Mouse (Mus musculus) embryonic fibroblast, embryonic 13.5 days (primary cell): ENCODE measurements around the gene March6. TPM values are rescaled to one million over a fixed set of nuclear protein-coding genes. Genes with fewer than 3 reads are reported as not detected.

Experiments used
- H3K27ac ChIP-seq: 2 replicates; pipeline ENCODE4 v1.5.1; 2012; ENCODE audit warnings: low read length, control low read depth, inconsistent platforms; ENCODE audit not compliant: insufficient read depth
- H3K4me1 ChIP-seq: 2 replicates; pipeline ENCODE4 v1.6.1; 2011; ENCODE audit warnings: low read length; ENCODE audit not compliant: control insufficient read depth, insufficient read depth
- H3K4me3 ChIP-seq: 2 replicates; pipeline ENCODE4 v1.5.1; 2011; ENCODE audit warnings: mild to moderate bottlenecking, control low read depth, low read length; ENCODE audit not compliant: insufficient read depth
- CTCF ChIP-seq: IDR thresholded peaks from 2 replicates; pipeline ENCODE4 v1.5.1; 2011; ENCODE audit warnings: mild to moderate bottlenecking, control low read depth, low read length, moderate library complexity, borderline replicate concordance; ENCODE audit not compliant: insufficient read depth
- POLR2A ChIP-seq: IDR thresholded peaks from 2 replicates; pipeline ENCODE4 v1.6.1; 2011; ENCODE audit warnings: low read depth, mild to moderate bottlenecking, control low read depth, low read length, moderate library complexity
- polyA plus RNA-seq: library from polyadenylated mRNA; stranded (reverse); fragments of >200 nt; gene quantifications from 2 replicates; pipeline ENCODE4 v1.2.4, GENCODE M21; 2011; ENCODE audit warnings: low read depth; ENCODE audit not compliant: missing spikeins, insufficient read length

The March6 gene
- polyA plus RNA-seq, 1 experiment = 42.7 TPM

DNA sequence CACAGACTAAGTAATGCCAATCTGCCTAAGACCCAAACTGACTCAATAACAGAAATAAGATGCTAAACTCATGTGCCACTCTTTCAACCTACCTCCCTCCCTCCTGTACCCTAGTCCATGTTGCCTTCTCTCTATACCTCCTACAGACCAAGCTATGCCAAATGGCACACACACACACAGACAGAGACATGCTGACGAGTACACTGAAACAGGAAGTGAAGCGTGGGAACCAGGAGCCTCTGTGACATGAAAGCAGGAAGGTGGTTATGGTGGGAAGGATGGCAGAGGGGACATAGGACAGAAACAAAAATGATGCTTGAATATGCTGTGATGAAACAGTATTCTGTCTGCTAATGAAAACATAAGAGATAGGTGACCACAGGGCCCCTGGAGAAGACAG, 70.3 kb downstream of the March6 start:
- H3K4me3 ChIP-seq = no peak overlapping the region
- H3K27ac ChIP-seq = no peak overlapping the region
- no peaks in the 10 kb centered on the region for H3K4me1 ChIP-seq
- TF ChIP-seq POLR2A (no peak), CTCF (no peak)

DNA sequence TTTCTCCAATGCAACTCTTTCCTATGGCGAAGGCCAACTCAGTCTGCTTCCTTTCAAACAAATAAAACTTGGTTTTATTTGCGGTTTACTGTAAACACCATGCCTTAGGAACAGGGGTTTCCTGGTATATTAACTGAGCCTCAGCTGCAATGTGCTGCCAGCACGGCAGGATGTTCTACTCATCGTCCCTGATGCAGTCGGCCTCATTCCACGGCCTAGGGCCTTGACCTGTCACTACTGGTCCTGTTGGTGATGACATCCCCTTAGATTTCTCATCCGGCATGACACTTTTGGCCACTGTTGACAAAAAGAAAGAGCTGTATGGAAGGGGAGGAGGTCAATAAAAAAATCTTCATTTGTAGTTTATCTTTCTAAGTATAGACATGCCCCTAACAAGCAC, 72.8 kb downstream of the March6 start:
- no peak overlapping the region for H3K27ac ChIP-seq
- no peak overlapping the region for H3K4me3 ChIP-seq
- no peaks in the 10 kb centered on the region for H3K4me1 ChIP-seq
- TF ChIP-seq CTCF (no peak), POLR2A (no peak)

DNA sequence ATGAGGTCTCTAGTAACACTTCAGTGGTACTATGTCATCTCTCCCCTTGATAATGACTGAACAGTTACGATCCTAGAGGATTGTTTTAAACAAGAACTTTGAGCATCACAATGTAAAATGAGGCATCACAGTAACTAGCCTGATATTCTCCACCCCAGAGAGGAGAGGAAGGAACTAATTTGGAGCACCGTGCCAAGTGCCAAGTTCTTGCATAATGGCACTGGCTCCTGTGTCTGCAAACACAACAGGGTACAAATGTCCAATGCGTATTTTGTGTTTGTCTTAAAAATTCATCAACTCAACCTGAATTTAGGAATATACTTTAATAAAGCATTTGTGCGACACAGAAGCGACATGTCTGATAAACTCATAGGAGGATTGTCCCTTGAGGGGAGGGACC, 74.5 kb downstream of the March6 start:
- no peak for TF ChIP-seq CTCF
- no peak for TF ChIP-seq POLR2A
- Histone ChIP-seq H3K27ac (no peak overlapping the region), H3K4me3 (no peak overlapping the region), H3K4me1 (peaks cover 3% of the 10 kb centered on the region; the same call in 1 of the 2 replicates)

DNA sequence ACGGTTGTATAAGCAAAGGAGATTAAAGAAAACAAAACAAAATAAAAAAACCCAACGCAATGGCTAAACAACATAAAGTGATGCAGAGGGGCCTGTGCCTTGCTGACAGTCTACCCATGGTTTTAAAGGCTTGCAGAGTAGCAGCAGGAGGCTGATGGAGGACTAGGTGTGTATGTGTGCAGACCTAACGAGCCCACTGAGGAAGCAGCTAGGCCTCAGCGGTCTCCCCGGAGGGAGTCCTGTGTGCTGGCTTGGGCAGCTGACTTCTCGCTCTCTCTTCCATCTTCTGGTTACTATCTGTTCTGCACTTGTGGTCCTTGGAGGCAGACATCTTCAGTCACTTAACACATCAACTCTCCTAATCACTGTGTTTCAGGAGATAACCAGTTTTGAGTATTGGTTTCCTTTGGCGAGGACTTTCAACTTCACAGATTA, 76.0 kb downstream of the March6 start:
- Histone ChIP-seq H3K4me1 (peaks cover 3% of the 10 kb centered on the region; the same call in 1 of the 2 replicates), H3K4me3 (no peak overlapping the region), H3K27ac (no peak overlapping the region)
- TF ChIP-seq CTCF = no peak
- TF ChIP-seq POLR2A = no peak

DNA sequence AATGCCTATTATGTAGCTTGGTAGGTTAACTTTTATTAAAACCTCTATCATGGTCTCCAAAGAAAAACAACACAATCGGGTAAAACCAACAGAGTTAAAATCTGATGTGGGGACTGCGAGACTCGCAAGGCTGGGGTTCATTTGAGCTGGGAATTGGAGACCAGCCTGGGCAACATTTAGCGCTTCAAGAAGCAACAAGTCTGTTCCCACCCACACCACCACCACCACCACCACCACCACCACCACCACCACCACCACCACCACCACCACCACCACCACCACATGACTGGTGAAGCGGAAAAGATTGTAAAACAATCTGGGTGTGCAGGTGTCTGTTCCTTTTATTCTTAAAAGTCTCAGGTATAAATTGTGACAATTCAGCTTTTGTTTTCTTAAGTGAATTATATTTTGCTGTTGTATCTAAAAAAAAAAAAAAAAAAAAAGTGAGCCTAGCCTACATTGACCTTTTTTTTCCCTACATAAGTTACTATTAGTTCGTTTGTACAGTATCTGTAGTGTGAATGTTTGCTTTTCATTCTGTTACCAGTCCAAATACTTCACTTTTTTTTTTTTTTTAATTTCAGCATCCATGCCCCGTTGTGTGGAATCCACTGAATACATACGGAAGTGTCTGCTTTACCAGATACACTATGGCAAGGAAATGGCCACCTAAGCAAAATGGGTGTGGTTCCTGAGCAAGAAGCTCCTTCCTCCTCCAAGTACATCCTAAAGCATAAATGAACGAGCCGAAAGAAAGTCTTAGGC, 76.6 kb downstream of the March6 start:
- Histone ChIP-seq H3K27ac (no peak overlapping the region), H3K4me3 (no peak overlapping the region)
- TF ChIP-seq POLR2A (no peak), CTCF (no peak)

DNA sequence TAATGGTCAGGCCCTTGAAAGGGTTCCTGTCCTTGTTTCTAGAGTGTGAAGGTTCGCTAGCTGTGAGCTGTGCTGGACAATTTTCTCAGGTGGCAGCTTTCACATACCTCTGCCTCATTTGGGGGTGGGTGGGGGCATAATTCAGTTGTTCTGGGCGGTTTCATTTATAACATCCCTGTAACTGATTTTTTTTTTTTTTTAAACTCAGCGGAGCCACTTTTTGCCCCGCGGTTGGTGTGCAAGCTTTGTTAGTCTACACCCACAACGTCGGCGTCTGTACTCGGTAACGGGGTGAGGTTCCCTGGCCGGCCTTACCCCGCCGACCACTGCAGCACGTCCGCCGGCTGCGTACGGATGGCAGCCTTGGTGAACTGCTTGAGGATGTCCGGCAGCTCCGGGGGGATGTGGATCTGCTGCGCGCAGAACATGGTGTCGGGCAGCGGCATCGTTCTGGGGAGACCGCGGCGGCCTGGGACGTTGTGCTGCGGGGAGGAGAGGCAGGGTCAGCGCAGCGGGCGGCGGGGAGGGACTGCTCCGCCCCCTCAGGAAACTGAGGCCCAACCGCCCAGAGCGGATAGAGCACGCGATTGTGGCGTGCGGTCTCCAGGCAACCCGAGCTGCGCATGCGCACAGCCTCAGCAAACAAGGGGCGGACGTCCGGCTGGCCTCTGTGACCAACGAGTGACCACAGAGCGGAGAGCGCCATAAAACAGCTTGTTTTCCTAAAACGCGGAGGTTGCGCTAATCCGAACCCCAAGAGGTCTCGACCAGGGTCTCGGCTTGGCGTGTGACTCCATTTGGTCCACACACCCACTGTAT, 77.5 kb downstream of the March6 start, which contains the start of gene Ropn1l:
Ropn1l (minus strand) TSS at position 640 of the 819 bp plus-strand sequence.
- Histone ChIP-seq H3K27ac (peak within 1 kb of the TSS; percentile 61), H3K4me1 (peaks cover 3% of the 10 kb centered on the region; the same call in 1 of the 2 replicates), H3K4me3 (peak within 1 kb of the TSS; percentile 52)
- TF ChIP-seq CTCF (no peak), POLR2A (peak; percentile 93)

More for the DNA sequence above, 76.6 kb downstream of the March6 start:
- peaks cover 3% of the 10 kb centered on the region; the same call in 1 of the 2 replicates for H3K4me1 ChIP-seq

DNA sequence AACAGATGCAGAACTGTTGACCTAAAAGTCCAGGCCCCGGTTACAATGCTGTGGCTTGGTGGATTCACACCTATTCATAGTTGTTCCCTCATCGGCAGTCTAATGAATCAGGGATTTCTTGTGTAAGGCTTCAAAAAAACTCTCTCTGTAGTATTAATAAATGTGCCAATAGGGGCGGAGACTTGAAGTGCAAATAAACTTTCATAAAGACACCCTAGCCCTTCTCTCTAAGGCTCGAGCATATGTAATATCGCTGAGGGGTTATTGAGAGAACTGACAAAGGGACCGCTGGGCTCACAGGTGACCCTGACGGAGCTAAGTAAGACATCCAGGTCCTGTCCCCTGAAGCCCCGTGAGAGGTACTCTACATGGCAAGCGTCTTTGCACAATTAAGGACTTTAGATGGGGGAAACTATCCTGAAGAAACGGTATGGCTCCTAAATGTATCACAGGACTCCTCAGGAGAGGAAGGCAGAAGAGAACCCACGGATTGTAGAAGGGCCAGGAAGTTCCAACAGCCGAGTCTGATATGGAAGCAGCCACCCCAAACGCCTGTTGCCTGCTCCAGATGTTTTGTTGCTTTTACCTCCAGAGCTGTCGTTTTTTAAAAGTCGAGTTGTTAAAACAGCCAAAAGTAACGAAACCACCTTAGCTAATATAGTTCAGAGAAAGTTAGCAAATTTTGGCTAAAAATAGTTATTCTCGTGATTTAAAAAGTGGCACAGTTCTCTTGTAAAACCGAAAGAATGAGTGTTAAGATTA, 78.3 kb downstream of the March6 start:
- peaks cover 3% of the 10 kb centered on the region; the same call in 1 of the 2 replicates for H3K4me1 ChIP-seq
- peak overlapping the region; percentile 52 for H3K4me3 ChIP-seq
- TF ChIP-seq CTCF (no peak), POLR2A (no peak)
- peak overlapping the region; percentile 61; the same call in 1 of the 2 replicates for H3K27ac ChIP-seq

DNA sequence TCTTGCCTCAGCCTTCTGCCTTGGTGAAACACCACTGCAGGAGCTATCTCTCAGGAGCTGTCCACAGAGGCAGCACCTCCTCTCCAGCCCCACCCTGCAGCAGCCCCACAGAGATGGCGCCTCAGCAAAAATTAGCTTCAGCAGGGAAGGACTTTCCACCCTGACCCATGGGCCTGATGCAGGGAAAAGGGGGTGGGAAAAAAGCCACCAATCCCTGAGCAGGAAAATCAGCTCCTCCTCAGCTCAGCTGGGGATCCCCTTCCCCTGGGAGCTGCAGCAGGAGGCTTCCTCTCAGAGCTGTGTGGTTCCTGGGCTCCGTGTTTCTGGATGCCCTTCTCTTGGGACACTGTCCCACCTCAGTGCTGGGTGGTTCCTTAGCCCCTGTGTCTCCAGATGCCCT, 81.1 kb downstream of the March6 start:
- peaks cover 3% of the 10 kb centered on the region; the same call in 1 of the 2 replicates for H3K4me1 ChIP-seq
- TF ChIP-seq CTCF (no peak), POLR2A (no peak)
- no peak overlapping the region for H3K4me3 ChIP-seq
- H3K27ac ChIP-seq = no peak overlapping the region

DNA sequence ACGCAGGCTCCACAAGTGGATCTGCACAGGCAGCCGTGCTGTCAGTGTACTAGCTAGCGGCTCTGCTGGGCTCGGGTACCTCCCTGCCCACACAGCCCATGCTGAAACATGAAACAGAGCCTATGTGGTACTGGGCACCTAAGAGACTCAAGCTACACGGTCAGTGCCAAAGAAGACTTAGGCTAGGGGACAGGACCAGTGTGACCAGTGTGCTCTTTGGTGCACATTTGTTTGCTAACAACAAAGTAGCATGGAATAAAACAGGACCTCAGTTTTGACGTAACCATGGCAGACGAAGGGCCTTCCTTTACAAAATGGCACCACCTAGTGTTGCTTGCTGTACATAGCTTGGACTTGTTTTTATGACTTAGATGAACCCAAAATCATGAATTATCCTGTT, 83.7 kb downstream of the March6 start:
- Histone ChIP-seq H3K4me1 (no peaks in the 10 kb centered on the region), H3K4me3 (no peak overlapping the region), H3K27ac (no peak overlapping the region)
- no peak for TF ChIP-seq POLR2A

DNA sequence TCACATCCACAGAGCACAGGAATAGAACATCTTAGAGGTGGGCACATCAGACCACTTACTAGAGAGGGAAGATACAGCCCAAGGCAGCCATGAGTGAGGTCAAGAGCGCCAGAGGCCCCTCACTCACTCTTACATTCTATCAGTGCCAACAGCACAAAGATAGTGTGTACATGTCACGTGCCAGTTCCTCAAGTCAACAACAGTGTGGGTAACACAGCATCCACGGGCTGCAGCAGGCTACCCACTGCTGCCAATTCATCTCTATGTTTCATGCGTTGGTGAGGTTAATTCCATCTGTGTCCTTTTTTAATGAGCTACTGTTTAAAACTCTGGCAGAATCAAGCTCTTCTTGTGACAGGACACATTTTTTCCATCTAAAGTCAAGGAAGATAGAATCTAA, 88.2 kb downstream of the March6 start:
- no peak for TF ChIP-seq POLR2A
- TF ChIP-seq CTCF = no peak
- no peaks in the 10 kb centered on the region for H3K4me1 ChIP-seq
- no peak overlapping the region for H3K27ac ChIP-seq
- H3K4me3 ChIP-seq = no peak overlapping the region
